Mouse (Mus musculus): ENCODE measurements around the gene Hdhd5. TPM values are rescaled to one million over a fixed set of nuclear protein-coding genes. Genes with fewer than 3 reads are reported as not detected.

The Hdhd5 gene
- total and polyA plus RNA-seq, 3 experiments, result 10.9 to 21.5 (median 11.4) TPM

DNA sequence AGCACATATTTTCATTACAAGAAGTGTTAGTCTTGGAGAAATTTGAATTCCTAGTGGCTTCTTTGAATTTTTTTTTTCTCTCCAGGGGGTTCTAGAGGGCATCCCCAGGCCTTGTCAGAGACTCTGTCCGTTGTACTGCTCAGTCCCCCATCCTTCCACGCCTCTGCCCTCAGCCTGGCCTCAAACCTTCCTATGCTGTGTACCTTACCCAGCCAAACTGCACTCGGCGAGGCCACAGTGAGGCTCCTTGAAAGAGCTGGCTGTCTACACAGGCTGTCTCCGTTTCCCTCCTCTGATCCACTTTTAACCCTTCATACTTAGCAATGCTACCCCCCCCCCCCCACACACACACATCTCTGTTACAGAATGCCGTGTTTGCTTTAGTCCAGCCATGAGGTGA lies 68.9 kb downstream of the Hdhd5 start:
- H3K27ac ChIP-seq (ENCODE audit: insufficient read depth, low read depth), result no peak overlapping the region
- H3K4me3 ChIP-seq (replicated peaks in 1 of 3; ENCODE audit: low read depth in 2 of 3, low read length in 2 of 3, poor library complexity in 1 of 3), result no peak overlapping the region
- no peaks in the 10 kb centered on the region for H3K27me3 ChIP-seq (replicated peaks)
- H3K9me3 ChIP-seq (replicated peaks; ENCODE audit: low read length), result no peaks in the 10 kb centered on the region
- peaks cover 15 to 35% of the 10 kb centered on the region in 2 experiments for H3K4me1 ChIP-seq (ENCODE audit: control insufficient read depth in 1 of 2, insufficient read depth in 2 of 2)
- no peak for TF ChIP-seq MXI1 (IDR thresholded peaks at IDR 0.05; ENCODE audit: low read depth, low read length)
- no peak for TF ChIP-seq ETS1 (conservative IDR thresholded peaks at IDR 0.05; ENCODE audit: low read depth, low read length)
- no peak for TF ChIP-seq NRF1 (IDR thresholded peaks at IDR 0.05; ENCODE audit: low read depth, low read length)
- no peak for TF ChIP-seq TBP (conservative IDR thresholded peaks at IDR 0.05; ENCODE audit: low read depth, low read length)
- no peak for DNase-seq (ENCODE audit: extremely low read depth)
- dilution Hi-C loops (cut with MboI; ENCODE audit: extremely low pct_ligation_motif_present, extremely low pct_unique_long_range_greater_than_20kb, low sequenced_read_pairs), result no loop called here
- no peak overlapping the region for H3K9ac ChIP-seq (ENCODE audit: insufficient read depth, low read depth)
- peaks cover 2 to 3% of the 10 kb centered on the region in 2 experiments for H3K36me3 ChIP-seq (replicated peaks in 1 of 2; ENCODE audit: control insufficient read depth in 1 of 2, insufficient read depth in 1 of 2, low read length in 1 of 2)
- no peak overlapping the region for H3K4me2 ChIP-seq (ENCODE audit: insufficient read depth, low read depth, poor library complexity, severe bottlenecking)
- in situ Hi-C loops (cut with MboI; ENCODE audit: low pct_ligation_motif_present, low pct_unique_long_range_greater_than_20kb, low sequenced_read_pairs), result no loop called here
- peaks cover 36% of the 10 kb centered on the region for H3K79me2 ChIP-seq (replicated peaks; ENCODE audit: control insufficient read depth, extremely low read depth, insufficient read depth, poor library complexity, severe bottlenecking)

DNA sequence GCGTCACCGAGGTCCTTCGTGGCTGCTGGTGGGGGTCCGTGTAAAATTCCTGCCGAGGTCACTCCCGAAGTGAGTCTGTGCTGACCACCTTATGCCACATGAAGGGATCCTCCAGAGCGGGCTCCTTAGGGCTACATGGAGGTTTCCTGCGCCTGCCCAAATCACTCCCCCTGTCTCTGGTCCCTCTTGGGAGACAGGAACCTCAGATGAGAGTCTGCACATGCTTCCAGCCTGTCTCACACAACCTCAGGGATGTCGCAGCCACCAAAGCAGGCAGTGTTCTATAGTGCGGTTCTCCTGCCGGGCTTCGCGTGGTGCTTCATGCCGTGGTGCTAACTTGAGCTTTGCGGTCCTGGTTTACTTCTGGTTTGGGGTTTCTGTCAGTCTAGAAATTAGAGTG lies 69.9 kb downstream of the Hdhd5 start:
- H3K9me3 ChIP-seq (replicated peaks; ENCODE audit: low read length), result no peaks in the 10 kb centered on the region
- DNase-seq (ENCODE audit: extremely low read depth), result no peak
- peaks cover 29% of the 10 kb centered on the region for H3K79me2 ChIP-seq (replicated peaks; ENCODE audit: control insufficient read depth, extremely low read depth, insufficient read depth, poor library complexity, severe bottlenecking)
- H3K4me3 ChIP-seq (replicated peaks in 1 of 3; ENCODE audit: low read depth in 2 of 3, low read length in 2 of 3, poor library complexity in 1 of 3), result no peak overlapping the region
- H3K27me3 ChIP-seq (replicated peaks), result no peaks in the 10 kb centered on the region
- no peak overlapping the region for H3K9ac ChIP-seq (ENCODE audit: insufficient read depth, low read depth)
- peaks cover 9 to 25% of the 10 kb centered on the region in 2 experiments for H3K4me1 ChIP-seq (ENCODE audit: control insufficient read depth in 1 of 2, insufficient read depth in 2 of 2)
- TF ChIP-seq ZNF384 (IDR thresholded peaks at IDR 0.05; ENCODE audit: low read depth, low read length) (no peak), RCOR1 (conservative IDR thresholded peaks at IDR 0.05; ENCODE audit: low read depth, low read length) (no peak), GABPA (IDR thresholded peaks at IDR 0.05; ENCODE audit: insufficient replicate concordance, low read depth, low read length) (no peak), NELFE (IDR thresholded peaks at IDR 0.05; ENCODE audit: low read depth, low read length) (no peak), ZKSCAN1 (IDR thresholded peaks at IDR 0.05; ENCODE audit: borderline replicate concordance, low read depth, low read length) (no peak), EP300 (IDR thresholded peaks at IDR 0.05; ENCODE audit: low read length) (no peak), JUN (IDR thresholded peaks at IDR 0.05; ENCODE audit: insufficient read depth, low read depth, low read length) (no peak), CHD1 (IDR thresholded peaks at IDR 0.05; ENCODE audit: low read depth, low read length) (no peak), MAZ (IDR thresholded peaks at IDR 0.05; ENCODE audit: low read depth, low read length) (no peak), HCFC1 (IDR thresholded peaks at IDR 0.05; ENCODE audit: low read depth, low read length) (no peak), KAT2A (IDR thresholded peaks at IDR 0.05; ENCODE audit: insufficient replicate concordance, low read length) (no peak), CTCF (conservative IDR thresholded peaks at IDR 0.05 in 1 of 2, IDR thresholded peaks at IDR 0.05 in 1 of 2; ENCODE audit: low read depth in 2 of 2, low read length in 2 of 2) (no peak), POLR2A (IDR thresholded peaks at IDR 0.05; ENCODE audit: low read depth, low read length) (no peak), JUND (conservative IDR thresholded peaks at IDR 0.05; ENCODE audit: low read depth, low read length) (no peak), POLR2AphosphoS2 (IDR thresholded peaks at IDR 0.05; ENCODE audit: low read depth, low read length) (no peak), ETS1 (conservative IDR thresholded peaks at IDR 0.05; ENCODE audit: low read depth, low read length) (no peak), MYC (IDR thresholded peaks at IDR 0.05; ENCODE audit: low read depth, low read length) (no peak), MXI1 (IDR thresholded peaks at IDR 0.05; ENCODE audit: low read depth, low read length) (no peak)
- dilution Hi-C loops (cut with MboI; ENCODE audit: extremely low pct_ligation_motif_present, extremely low pct_unique_long_range_greater_than_20kb, low sequenced_read_pairs), result no loop called here
- peaks cover 2 to 3% of the 10 kb centered on the region in 2 experiments for H3K36me3 ChIP-seq (replicated peaks in 1 of 2; ENCODE audit: control insufficient read depth in 1 of 2, insufficient read depth in 1 of 2, low read length in 1 of 2)
- H3K4me2 ChIP-seq (ENCODE audit: insufficient read depth, low read depth, poor library complexity, severe bottlenecking), result no peak overlapping the region
- in situ Hi-C loops (cut with MboI; ENCODE audit: low pct_ligation_motif_present, low pct_unique_long_range_greater_than_20kb, low sequenced_read_pairs), result no loop called here
- no peak overlapping the region for H3K27ac ChIP-seq (ENCODE audit: insufficient read depth, low read depth)

Other genes starting within 250 kb of the Hdhd5 start
- gene D330020A13Rik, start 237.0 kb downstream of the Hdhd5 start, total RNA-seq (2012; rRNA removed), result not detected in 2 replicates
- gene D330020A13Rik, start 237.0 kb downstream of the Hdhd5 start, total RNA-seq (2014; rRNA removed), result not detected in 2 replicates
- not detected in 2 replicates for gene D330020A13Rik, start 237.0 kb downstream of the Hdhd5 start, polyA plus RNA-seq (2012; ENCODE audit: insufficient read length, low read depth)
- 0.08 and 0.47 TPM in 2 replicates for gene B4galnt3, start 236.8 kb downstream of the Hdhd5 start, total RNA-seq (2012; rRNA removed)
- gene B4galnt3, start 236.8 kb downstream of the Hdhd5 start, total RNA-seq (2014; rRNA removed), result 0.12 and 0.21 TPM in 2 replicates
- 0.25 and 0.44 TPM in 2 replicates for gene B4galnt3, start 236.8 kb downstream of the Hdhd5 start, polyA plus RNA-seq (2012; ENCODE audit: insufficient read length, low read depth)
- 28.9 and 29.3 TPM in 2 replicates for gene Kdm5a, start 167.2 kb downstream of the Hdhd5 start, total RNA-seq (2012; rRNA removed)
- gene Kdm5a, start 167.2 kb downstream of the Hdhd5 start, total RNA-seq (2014; rRNA removed), result 20.8 and 22.2 TPM in 2 replicates
- gene Kdm5a, start 167.2 kb downstream of the Hdhd5 start, polyA plus RNA-seq (2012; ENCODE audit: insufficient read length, low read depth), result 35.8 and 36.8 TPM in 2 replicates
- gene Ccdc77, start 166.9 kb downstream of the Hdhd5 start, total RNA-seq (2012; rRNA removed), result 20.3 and 21.0 TPM in 2 replicates
- 25.2 and 28.6 TPM in 2 replicates for gene Ccdc77, start 166.9 kb downstream of the Hdhd5 start, total RNA-seq (2014; rRNA removed)
- gene Ccdc77, start 166.9 kb downstream of the Hdhd5 start, polyA plus RNA-seq (2012; ENCODE audit: insufficient read length, low read depth), result 18.2 and 19.9 TPM in 2 replicates
- 13.5 and 13.6 TPM in 2 replicates for gene Il17ra, start 68.1 kb downstream of the Hdhd5 start, total RNA-seq (2012; rRNA removed)
- 13.8 and 14.0 TPM in 2 replicates for gene Il17ra, start 68.1 kb downstream of the Hdhd5 start, total RNA-seq (2014; rRNA removed)
- 21.2 and 23.9 TPM in 2 replicates for gene Il17ra, start 68.1 kb downstream of the Hdhd5 start, polyA plus RNA-seq (2012; ENCODE audit: insufficient read length, low read depth)
- not detected in 2 replicates for gene Tmem121b, start 37.5 kb downstream of the Hdhd5 start, total RNA-seq (2012; rRNA removed)
- not detected in 2 replicates for gene Tmem121b, start 37.5 kb downstream of the Hdhd5 start, total RNA-seq (2014; rRNA removed)
- not detected in 2 replicates for gene Tmem121b, start 37.5 kb downstream of the Hdhd5 start, polyA plus RNA-seq (2012; ENCODE audit: insufficient read length, low read depth)
- gene Cecr2, start 135.1 kb upstream of the Hdhd5 start, total RNA-seq (2012; rRNA removed), result 10.6 and 12.5 TPM in 2 replicates
- gene Cecr2, start 135.1 kb upstream of the Hdhd5 start, total RNA-seq (2014; rRNA removed), result 5.7 and 6.6 TPM in 2 replicates
- 15.0 and 16.9 TPM in 2 replicates for gene Cecr2, start 135.1 kb upstream of the Hdhd5 start, polyA plus RNA-seq (2012; ENCODE audit: insufficient read length, low read depth)
- 0.08 and 0.17 TPM in 2 replicates for gene Slc25a18, start 242.3 kb upstream of the Hdhd5 start, total RNA-seq (2012; rRNA removed)
- gene Slc25a18, start 242.3 kb upstream of the Hdhd5 start, total RNA-seq (2014; rRNA removed), result 0.12 and 0.19 TPM in 2 replicates
- gene Slc25a18, start 242.3 kb upstream of the Hdhd5 start, polyA plus RNA-seq (2012; ENCODE audit: insufficient read length, low read depth), result 0.46 and 0.51 TPM in 2 replicates

All from CH12.LX (cell line).